Mouse (Mus musculus) kidney, postnatal 0 days (tissue): Measurements from ENCODE around the gene Pkn1. TPM values are rescaled to one million over a fixed set of nuclear protein-coding genes. Genes with fewer than 3 reads are reported as not detected.

Experiments used
- ATAC-seq: fragments of 200-750 bp; cut with Nextera tagmentation; replicated peaks from 2 replicates; pipeline ENCODE4 v1.8.0; 2017; ENCODE audit warnings: low read depth, moderate number of reproducible peaks, moderate TSS enrichment, moderate library complexity; ENCODE audit not compliant: low FRiP score
- DNase-seq: peaks from one replicate; pipeline ENCODE4 v3.0.0-alpha.2; 2016; ENCODE audit warnings: low spot score
- H3K27ac ChIP-seq: fragments of 300-500 bp; sonication (generic); 2 replicates; pipeline ENCODE4 v1.5.1; 2014; ENCODE audit warnings: mild to moderate bottlenecking
- H3K27me3 ChIP-seq: fragments of 300-500 bp; sonication (generic); 2 replicates; pipeline ENCODE4 v1.6.1; 2014; ENCODE audit warnings: low read length, mixed read lengths; ENCODE audit not compliant: insufficient read depth
- H3K36me3 ChIP-seq: fragments of 300-500 bp; sonication (generic); 2 replicates; pipeline ENCODE4 v1.6.1; 2014; ENCODE audit warnings: low read length, mixed read lengths; ENCODE audit not compliant: insufficient read depth
- H3K4me1 ChIP-seq: fragments of 300-500 bp; sonication (generic); replicated peaks from 2 replicates; pipeline ENCODE4 v1.6.1; 2014; ENCODE audit warnings: antibody characterized with exemption, low read length, mixed read lengths; ENCODE audit not compliant: insufficient read depth
- H3K4me2 ChIP-seq: fragments of 300-500 bp; sonication (generic); 2 replicates; pipeline ENCODE4 v1.6.1; 2014; ENCODE audit warnings: mild to moderate bottlenecking, low read length, moderate library complexity, mixed read lengths
- H3K4me3 ChIP-seq: fragments of 300-500 bp; sonication (generic); replicated peaks from 2 replicates; pipeline ENCODE4 v1.5.1; 2014; ENCODE audit warnings: low read depth, low read length
- H3K9ac ChIP-seq: fragments of 300-500 bp; sonication (generic); 2 replicates; pipeline ENCODE4 v1.6.1; 2014; ENCODE audit warnings: low read depth, low read length
- H3K9me3 ChIP-seq: fragments of 300-500 bp; sonication (generic); replicated peaks from 2 replicates; pipeline ENCODE4 v1.6.1; 2016; ENCODE audit warnings: low read length, inconsistent platforms, mixed read lengths
- CTCF ChIP-seq: IDR thresholded peaks from 2 replicates; pipeline ENCODE4 v1.5.1; 2016; ENCODE audit warnings: antibody characterized with exemption, low read depth, mild to moderate bottlenecking, moderate library complexity
- WGBS: fragments of 180-500 bp; shearing (Covaris S2); extraction: QIAGEN DNeasy Blood & Tissue Kit; methylation state at CpG from one replicate; pipeline ENCODE4 v1.1.7; 2014; 5-methylcytosine and 5-hydroxymethylcytosine counted together
- polyA plus RNA-seq: library from polyadenylated mRNA; unstranded; fragments of >200 nt; fragmentation: Nextera tagmentation; extraction: Ambion mirVana; gene quantifications from 2 replicates; pipeline ENCODE4 v1.2.1, GENCODE M21; 2015

Pkn1 gene
- polyA plus RNA-seq, 1 experiment from 2014 or later, result 31.0 TPM

GRCm38 (mm10) chr8:83666866-83667234 lies 32.1 kb downstream of the Pkn1 start:
- peak overlapping the region; percentile 51; the same call in 1 of the 2 replicates for H3K9ac ChIP-seq
- ATAC-seq, result no peak
- peaks cover 25% of the 10 kb centered on the region for H3K36me3 ChIP-seq
- H3K27ac ChIP-seq, result peak overlapping the region; percentile 76
- H3K27me3 ChIP-seq, result no peaks in the 10 kb centered on the region
- DNase-seq, result no peak
- H3K4me1 ChIP-seq, result peaks cover 44% of the 10 kb centered on the region
- H3K4me3 ChIP-seq, result no peak overlapping the region; the same call in 1 of the 2 replicates
- peak overlapping the region; percentile 28 for H3K4me2 ChIP-seq
- no peaks in the 10 kb centered on the region for H3K9me3 ChIP-seq
- no peak for TF ChIP-seq CTCF
- 88% methylated on average over 3 of the region's 3 CpGs for WGBS

GRCm38 (mm10) chr8:83665969-83666865 lies 32.8 kb downstream of the Pkn1 start, which contains the start of gene Ptger1:
Gene Ptger1 (plus strand): TSS chr8:83666678.
- 8% methylated on average over 14 of the region's 14 CpGs for WGBS
- Histone ChIP-seq H3K27ac (peak within 1 kb of the TSS; percentile 76), H3K4me1 (peaks cover 50% of the 10 kb centered on the region), H3K9ac (peak within 1 kb of the TSS; percentile 51; the same call in 1 of the 2 replicates), H3K9me3 (no peaks in the 10 kb centered on the region), H3K4me3 (no peak within 1 kb of the TSS; the same call in 1 of the 2 replicates), H3K27me3 (no peaks in the 10 kb centered on the region), H3K36me3 (peaks cover 18% of the 10 kb centered on the region), H3K4me2 (peak within 1 kb of the TSS; percentile 28)
- DNase-seq (peak; percentile 62), ATAC-seq (peak; percentile 27)
- 0 out of 2 replicates have a peak, but pooled peaks have one; percentile 8 for TF ChIP-seq CTCF

GRCm38 (mm10) chr8:83664931-83665625 lies 33.9 kb downstream of the Pkn1 start:
- Histone ChIP-seq H3K4me1 (peaks cover 60% of the 10 kb centered on the region), H3K4me2 (no peak overlapping the region), H3K9ac (no peak overlapping the region), H3K4me3 (no peak overlapping the region), H3K27ac (peak overlapping the region; percentile 76), H3K27me3 (no peaks in the 10 kb centered on the region), H3K36me3 (peaks cover 8% of the 10 kb centered on the region), H3K9me3 (no peaks in the 10 kb centered on the region)
- 21% methylated on average over 2 of the region's 2 CpGs for WGBS
- TF ChIP-seq CTCF, result no peak
- peak; percentile 85 for DNase-seq
- ATAC-seq, result no peak

- TF ChIP-seq CTCF, result no peak
- peak overlapping the region; percentile 81 for H3K27ac ChIP-seq
- no peak for ATAC-seq
These were observed 34.9 kb downstream of the Pkn1 start for GRCm38 (mm10) chr8:83664096-83664495.

GRCm38 (mm10) chr8:83662421-83662826 lies 36.6 kb downstream of the Pkn1 start:
- Histone ChIP-seq H3K4me2 (peak overlapping the region; percentile 38; the same call in 1 of the 2 replicates), H3K27ac (peak overlapping the region; percentile 81), H3K9ac (0 out of 2 replicates have a peak overlapping the region, but pooled peaks have one; percentile 13), H3K4me1 (peaks cover 49% of the 10 kb centered on the region), H3K9me3 (no peaks in the 10 kb centered on the region), H3K36me3 (no peaks in the 10 kb centered on the region), H3K27me3 (no peaks in the 10 kb centered on the region), H3K4me3 (no peak overlapping the region)
- peak; percentile 95 for DNase-seq
- TF ChIP-seq CTCF, result peak; percentile 99
- ATAC-seq, result peak; percentile 81
- 8% methylated on average over 4 of the region's 4 CpGs for WGBS

More at GRCm38 (mm10) chr8:83664096-83664495, 34.9 kb downstream of the Pkn1 start:
- Histone ChIP-seq H3K27me3 (no peaks in the 10 kb centered on the region), H3K4me2 (no peak overlapping the region), H3K9ac (no peak overlapping the region), H3K36me3 (no peaks in the 10 kb centered on the region), H3K4me1 (peaks cover 60% of the 10 kb centered on the region), H3K9me3 (no peaks in the 10 kb centered on the region), H3K4me3 (no peak overlapping the region)
- DNase-seq, result no peak
- 84% methylated on average over 13 of the region's 13 CpGs for WGBS

GRCm38 (mm10) chr8:83660995-83661680 lies 37.8 kb downstream of the Pkn1 start:
- peak overlapping the region; percentile 81 for H3K27ac ChIP-seq
- H3K4me3 ChIP-seq, result no peak overlapping the region
- 16% methylated on average over 22 of the region's 22 CpGs for WGBS
- no peaks in the 10 kb centered on the region for H3K27me3 ChIP-seq
- peak; percentile 58 for DNase-seq
- peak overlapping the region; percentile 33 for H3K9ac ChIP-seq
- TF ChIP-seq CTCF, result peak; percentile 6; the same call in 1 of the 2 replicates
- H3K9me3 ChIP-seq, result no peaks in the 10 kb centered on the region
- ATAC-seq, result peak; percentile 5; the same call in 1 of the 2 replicates
- H3K4me2 ChIP-seq, result peak overlapping the region; percentile 38
- peaks cover 37% of the 10 kb centered on the region for H3K4me1 ChIP-seq
- H3K36me3 ChIP-seq, result no peaks in the 10 kb centered on the region
